Comparison of ENCODE assay signal across 9 mouse cellular contexts in the genomic region with DNA sequence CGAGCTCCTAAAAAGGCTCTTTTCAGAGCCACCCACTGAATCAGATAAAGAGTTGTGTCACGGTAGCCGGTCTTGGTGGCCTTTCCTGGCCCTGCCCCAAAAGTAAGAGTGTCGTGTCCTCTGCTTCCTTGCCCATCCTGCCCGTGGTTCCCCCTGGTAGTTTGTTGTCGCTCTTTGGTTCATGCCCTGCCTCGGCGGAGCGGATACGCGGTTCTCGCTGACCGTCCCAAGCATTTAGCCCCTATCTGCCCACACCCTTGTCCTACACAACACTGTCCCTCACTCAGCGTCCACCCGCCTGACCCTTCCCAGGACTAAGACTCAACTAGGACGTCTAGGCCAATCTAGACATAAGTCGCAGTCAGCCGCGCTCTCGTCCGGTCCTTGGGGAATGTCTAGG. TPM values are rescaled to one million over a fixed set of nuclear protein-coding genes. Genes with fewer than 3 reads are reported as not detected.
A peak's percentile ranks its signal among the peaks of the same experiment; 100 is the strongest.
DNase-seq lines count a peak whose midpoint lies in the region; ATAC-seq and TF ChIP-seq lines count a peak whose summit lies in the region.
"Not testable (repeated sequence)": the region's sequence is repeated elsewhere in the genome, so short reads cannot be mapped to it uniquely, and the experiment has no call there.
"Had no signal": no experiment of that assay in that cellular context is flagged by ENCODE, and none has a peak within 500 bp of the region (broad histone marks: within the 10 kb centered on the region; RNA-seq: fewer than 3 reads in every experiment).

No protein-coding gene starts in this region.

- TF ChIP-seq CTCF in midbrain, postnatal 0 days (IDR thresholded peaks at IDR 0.05); testis, adult 2 months (IDR thresholded peaks at IDR 0.05; ENCODE audit: control insufficient read depth, insufficient read depth, insufficient replicate concordance, low read depth, low read length): not testable (repeated sequence)

- DNase-seq in cerebellum, adult 9-11 months, result peak; percentile 34
- DNase-seq in forebrain, embryonic 11.5 days (ENCODE audit: low spot score); intestine, embryonic 14.5 days (ENCODE audit: low spot score); midbrain, postnatal 0 days (ENCODE audit: low spot score): not testable (repeated sequence)

- H3K4me1 ChIP-seq in forebrain, embryonic 11.5 days (replicated peaks; ENCODE audit: control insufficient read depth, insufficient read depth, low read length); midbrain, postnatal 0 days (ENCODE audit: insufficient read depth, low read length); testis, adult 2 months (ENCODE audit: control insufficient read depth, insufficient read depth, low read length): not testable (repeated sequence)
- H3K4me1 ChIP-seq in heart, embryonic 14.5 days (ENCODE audit: control insufficient read depth in 2 of 2, insufficient read depth in 2 of 2, low read length in 2 of 2), result peaks cover 6 to 36% of the 10 kb centered on the region in 2 experiments
- peaks cover 14% of the 10 kb centered on the region; the same call in 1 of the 2 replicates for H3K4me1 ChIP-seq in intestine, embryonic 14.5 days (replicated peaks; ENCODE audit: control insufficient read depth, insufficient read depth, low read length)
- H3K4me1 ChIP-seq in limb, embryonic 13.5 days, result peaks cover 50% of the 10 kb centered on the region
- peaks cover 22% of the 10 kb centered on the region for H3K4me1 ChIP-seq in lung, embryonic 16.5 days (replicated peaks; ENCODE audit: control insufficient read depth, insufficient read depth, low read length)

- 0 out of 2 replicates have a peak overlapping the region, but pooled peaks have one; percentile 46 for H3K27ac ChIP-seq in forebrain, embryonic 11.5 days (ENCODE audit: low read depth, low read length)
- H3K27ac ChIP-seq in heart, embryonic 14.5 days (replicated peaks in 1 of 2; ENCODE audit: control insufficient read depth in 1 of 2, insufficient read depth in 1 of 2, low read depth in 2 of 2, low read length in 2 of 2), result peak overlapping the region; percentile 65 to 85; a peak in 2 of 4 replicates
- 0 out of 2 replicates have a peak overlapping the region, but pooled peaks have one; percentile 59 for H3K27ac ChIP-seq in intestine, embryonic 14.5 days (ENCODE audit: low read depth)
- peak overlapping the region; percentile 75; the same call in 1 of the 2 replicates for H3K27ac ChIP-seq in limb, embryonic 13.5 days
- H3K27ac ChIP-seq in lung, embryonic 16.5 days (ENCODE audit: low read length), result peak overlapping the region; percentile 68; the same call in 1 of the 2 replicates
- not testable (repeated sequence) for H3K27ac ChIP-seq in midbrain, postnatal 0 days (ENCODE audit: low read depth, low read length)
- peak overlapping the region; percentile 85 for H3K27ac ChIP-seq in testis, adult 2 months (ENCODE audit: control insufficient read depth, insufficient read depth, low read depth, low read length)

- not testable (repeated sequence) for H3K36me3 ChIP-seq in forebrain, embryonic 11.5 days (ENCODE audit: control insufficient read depth, insufficient read depth, low read length); heart, embryonic 14.5 days (ENCODE audit: control insufficient read depth, insufficient read depth, low read length); intestine, embryonic 14.5 days (ENCODE audit: control insufficient read depth, insufficient read depth, low read length); limb, embryonic 13.5 days; lung, embryonic 16.5 days (ENCODE audit: control insufficient read depth, insufficient read depth, low read length); midbrain, postnatal 0 days (ENCODE audit: insufficient read depth, low read length); testis, adult 2 months (ENCODE audit: control insufficient read depth, insufficient read depth, low read length)

- peak overlapping the region; percentile 21; the same call in 1 of the 2 replicates for H3K4me3 ChIP-seq in forebrain, embryonic 11.5 days (ENCODE audit: low read depth, low read length)
- peak overlapping the region; percentile 28 to 49 for H3K4me3 ChIP-seq in heart, embryonic 14.5 days (ENCODE audit: control insufficient read depth in 1 of 2, insufficient read depth in 1 of 2, low read depth in 1 of 2, low read length in 2 of 2)
- H3K4me3 ChIP-seq in intestine, embryonic 14.5 days (ENCODE audit: low read depth, low read length), result peak overlapping the region; percentile 26
- H3K4me3 ChIP-seq in limb, embryonic 13.5 days, result peak overlapping the region; percentile 39
- H3K4me3 ChIP-seq in lung, embryonic 16.5 days (ENCODE audit: low read length), result peak overlapping the region; percentile 37
- H3K4me3 ChIP-seq in midbrain, postnatal 0 days (ENCODE audit: low read depth, low read length), result peak overlapping the region; percentile 23; the same call in 1 of the 2 replicates
- peak overlapping the region; percentile 84 for H3K4me3 ChIP-seq in testis, adult 2 months (ENCODE audit: control insufficient read depth, low read depth, low read length)

- H3K4me2 ChIP-seq in forebrain, embryonic 11.5 days (ENCODE audit: low read depth, low read length, severe bottlenecking), result 0 out of 2 replicates have a peak overlapping the region, but pooled peaks have one; percentile 21
- peak overlapping the region; percentile 35; the same call in 1 of the 2 replicates for H3K4me2 ChIP-seq in heart, embryonic 14.5 days (ENCODE audit: low read length)
- H3K4me2 ChIP-seq in intestine, embryonic 14.5 days (ENCODE audit: low read length); midbrain, postnatal 0 days (ENCODE audit: low read depth, low read length, poor library complexity, severe bottlenecking): not testable (repeated sequence)
- peak overlapping the region; percentile 53 for H3K4me2 ChIP-seq in limb, embryonic 13.5 days (replicated peaks)
- peak overlapping the region; percentile 22; the same call in 1 of the 2 replicates for H3K4me2 ChIP-seq in lung, embryonic 16.5 days (ENCODE audit: low read depth, low read length)

- not testable (repeated sequence) for H3K9me3 ChIP-seq in forebrain, embryonic 11.5 days (ENCODE audit: control insufficient read depth, low read length); heart, embryonic 14.5 days (ENCODE audit: control insufficient read depth, low read length); intestine, embryonic 14.5 days (ENCODE audit: control insufficient read depth, low read length); limb, embryonic 13.5 days; lung, embryonic 16.5 days (ENCODE audit: control insufficient read depth, low read length); midbrain, postnatal 0 days (ENCODE audit: low read length)

- not testable (repeated sequence) for TF ChIP-seq POLR2A in testis, adult 2 months (IDR thresholded peaks at IDR 0.05; ENCODE audit: control insufficient read depth, low read depth, low read length)

- not testable (repeated sequence) for ATAC-seq in forebrain, embryonic 11.5 days (replicated peaks; ENCODE audit: low FRiP score); heart, embryonic 14.5 days (ENCODE audit: insufficient number of reproducible peaks, insufficient read depth, low FRiP score, low read depth); intestine, embryonic 14.5 days (replicated peaks; ENCODE audit: low FRiP score, low TSS enrichment, low read depth); limb, embryonic 13.5 days (ENCODE audit: low FRiP score, low read depth); lung, embryonic 16.5 days (ENCODE audit: low read depth)
- peak; percentile 6; the same call in 1 of the 2 replicates for ATAC-seq in midbrain, postnatal 0 days (ENCODE audit: low FRiP score)

- WGBS in forebrain, embryonic 11.5 days, result 0% methylated on average over 10 of the region's 21 CpGs
- 0% methylated on average over 10 of the region's 21 CpGs for WGBS in heart, embryonic 14.5 days
- 1% methylated on average over 10 of the region's 21 CpGs for WGBS in intestine, embryonic 14.5 days
- 0% methylated on average over 10 of the region's 21 CpGs for WGBS in limb, embryonic 13.5 days
- 0% methylated on average over 9 of the region's 21 CpGs for WGBS in lung, embryonic 16.5 days
- 0% methylated on average over 9 of the region's 21 CpGs for WGBS in midbrain, postnatal 0 days

- peak overlapping the region; percentile 43; the same call in 1 of the 2 replicates for H3K9ac ChIP-seq in forebrain, embryonic 11.5 days (ENCODE audit: low read length)
- H3K9ac ChIP-seq in heart, embryonic 14.5 days (ENCODE audit: low read length), result peak overlapping the region; percentile 67; the same call in 1 of the 2 replicates
- H3K9ac ChIP-seq in intestine, embryonic 14.5 days (ENCODE audit: low read length); midbrain, postnatal 0 days (replicated peaks; ENCODE audit: low read length, poor library complexity, severe bottlenecking): not testable (repeated sequence)
- 0 out of 2 replicates have a peak overlapping the region, but pooled peaks have one; percentile 59 for H3K9ac ChIP-seq in limb, embryonic 13.5 days
- H3K9ac ChIP-seq in lung, embryonic 16.5 days (ENCODE audit: low read length), result peak overlapping the region; percentile 50

- H3K27me3 ChIP-seq in forebrain, embryonic 11.5 days (ENCODE audit: control insufficient read depth, insufficient read depth, low read length); heart, embryonic 14.5 days (ENCODE audit: control insufficient read depth, insufficient read depth, low read length); intestine, embryonic 14.5 days (replicated peaks; ENCODE audit: control insufficient read depth, insufficient read depth, low read length); limb, embryonic 13.5 days; lung, embryonic 16.5 days (ENCODE audit: control insufficient read depth, insufficient read depth, low read depth, low read length); midbrain, postnatal 0 days (ENCODE audit: insufficient read depth, low read length); testis, adult 2 months (ENCODE audit: control insufficient read depth, insufficient read depth, low read length): not testable (repeated sequence)

RNA-seq across cellular contexts. Expression of a gene that starts 0.5 kb away (rescaled TPM):
- polyA plus RNA-seq in forebrain, embryonic 11.5 days (2014; fragmentation: Nextera tagmentation; extraction: Ambion mirVana), result 2.3 TPM in 1 of 2 replicates, not detected in the other
- polyA plus RNA-seq in heart, embryonic 14.5 days (2014; fragmentation: Nextera tagmentation; extraction: Ambion mirVana), result 1.2 TPM in 1 of 2 replicates, not detected in the other
- 0.56 and 2.0 TPM in 2 replicates for polyA plus RNA-seq in intestine, embryonic 14.5 days (2014; fragmentation: Nextera tagmentation; extraction: Ambion mirVana)
- 0.73 TPM in 1 of 2 replicates, not detected in the other for polyA plus RNA-seq in limb, embryonic 13.5 days (2015; fragmentation: Nextera tagmentation; extraction: Ambion mirVana)
- 1.0 and 2.3 TPM in 2 replicates for polyA plus RNA-seq in lung, embryonic 16.5 days (2015; fragmentation: Nextera tagmentation; extraction: Ambion mirVana)
- total RNA-seq in midbrain, postnatal 0 days (2014; rRNA removed), result 2.8 TPM in 1 of 2 replicates, not detected in the other
- 0.11 and 0.32 TPM in 2 replicates for polyA plus RNA-seq in midbrain, postnatal 0 days (2015; fragmentation: Nextera tagmentation; extraction: Ambion mirVana)
- polyA plus RNA-seq in testis, adult 2 months (2012; rRNA removed), result not detected in 2 replicates
- total RNA-seq: left cerebral cortex, adult 18-20 months had no signal

RNA-seq across cellular contexts. Expression of a gene that starts 0.7 kb away (rescaled TPM):
- 18.7 and 28.2 TPM in 2 replicates for polyA plus RNA-seq in forebrain, embryonic 11.5 days (2014; fragmentation: Nextera tagmentation; extraction: Ambion mirVana)
- 22.5 and 26.3 TPM in 2 replicates for polyA plus RNA-seq in heart, embryonic 14.5 days (2014; fragmentation: Nextera tagmentation; extraction: Ambion mirVana)
- 16.3 and 23.3 TPM in 2 replicates for polyA plus RNA-seq in intestine, embryonic 14.5 days (2014; fragmentation: Nextera tagmentation; extraction: Ambion mirVana)
- polyA plus RNA-seq in limb, embryonic 13.5 days (2015; fragmentation: Nextera tagmentation; extraction: Ambion mirVana), result 19.0 and 30.4 TPM in 2 replicates
- 16.9 and 21.5 TPM in 2 replicates for polyA plus RNA-seq in lung, embryonic 16.5 days (2015; fragmentation: Nextera tagmentation; extraction: Ambion mirVana)
- total RNA-seq in midbrain, postnatal 0 days (2014; rRNA removed), result 786 and 1,113 TPM in 2 replicates
- polyA plus RNA-seq in midbrain, postnatal 0 days (2015; fragmentation: Nextera tagmentation; extraction: Ambion mirVana), result 18.8 and 19.5 TPM in 2 replicates
- 1,076 and 1,288 TPM in 2 replicates for polyA plus RNA-seq in testis, adult 2 months (2012; rRNA removed)

RNA-seq across cellular contexts. Expression of a gene that starts 5.9 kb away (rescaled TPM):
- 29.2 and 49.8 TPM in 2 replicates for polyA plus RNA-seq in forebrain, embryonic 11.5 days (2014; fragmentation: Nextera tagmentation; extraction: Ambion mirVana)
- 34.6 and 35.8 TPM in 2 replicates for polyA plus RNA-seq in heart, embryonic 14.5 days (2014; fragmentation: Nextera tagmentation; extraction: Ambion mirVana)
- polyA plus RNA-seq in intestine, embryonic 14.5 days (2014; fragmentation: Nextera tagmentation; extraction: Ambion mirVana), result 33.3 and 45.5 TPM in 2 replicates
- 46.2 and 48.0 TPM in 2 replicates for polyA plus RNA-seq in limb, embryonic 13.5 days (2015; fragmentation: Nextera tagmentation; extraction: Ambion mirVana)
- polyA plus RNA-seq in lung, embryonic 16.5 days (2015; fragmentation: Nextera tagmentation; extraction: Ambion mirVana), result 37.6 and 61.6 TPM in 2 replicates
- total RNA-seq in midbrain, postnatal 0 days (2014; rRNA removed), result 914 and 1,403 TPM in 2 replicates
- 41.9 and 45.6 TPM in 2 replicates for polyA plus RNA-seq in midbrain, postnatal 0 days (2015; fragmentation: Nextera tagmentation; extraction: Ambion mirVana)
- polyA plus RNA-seq in testis, adult 2 months (2012; rRNA removed), result 37.8 and 209 TPM in 2 replicates

RNA-seq across cellular contexts. Expression of a gene that starts 7.1 kb away (rescaled TPM):
- polyA plus RNA-seq in forebrain, embryonic 11.5 days (2014; fragmentation: Nextera tagmentation; extraction: Ambion mirVana), result 12.8 and 14.8 TPM in 2 replicates
- 3.2 and 6.4 TPM in 2 replicates for polyA plus RNA-seq in heart, embryonic 14.5 days (2014; fragmentation: Nextera tagmentation; extraction: Ambion mirVana)
- 8.3 and 8.7 TPM in 2 replicates for polyA plus RNA-seq in intestine, embryonic 14.5 days (2014; fragmentation: Nextera tagmentation; extraction: Ambion mirVana)
- polyA plus RNA-seq in limb, embryonic 13.5 days (2015; fragmentation: Nextera tagmentation; extraction: Ambion mirVana), result 8.8 and 10.5 TPM in 2 replicates
- 3.6 and 4.7 TPM in 2 replicates for polyA plus RNA-seq in lung, embryonic 16.5 days (2015; fragmentation: Nextera tagmentation; extraction: Ambion mirVana)
- 67.5 and 182 TPM in 2 replicates for total RNA-seq in midbrain, postnatal 0 days (2014; rRNA removed)
- 0.56 and 0.68 TPM in 2 replicates for polyA plus RNA-seq in midbrain, postnatal 0 days (2015; fragmentation: Nextera tagmentation; extraction: Ambion mirVana)
- 18.0 and 18.3 TPM in 2 replicates for polyA plus RNA-seq in testis, adult 2 months (2012; rRNA removed)

RNA-seq across cellular contexts. Expression of a gene that starts 17.1 kb away (rescaled TPM):
- 6.8 and 7.5 TPM in 2 replicates for polyA plus RNA-seq in forebrain, embryonic 11.5 days (2014; fragmentation: Nextera tagmentation; extraction: Ambion mirVana)
- 3.4 and 5.0 TPM in 2 replicates for polyA plus RNA-seq in heart, embryonic 14.5 days (2014; fragmentation: Nextera tagmentation; extraction: Ambion mirVana)
- 11.1 and 14.2 TPM in 2 replicates for polyA plus RNA-seq in intestine, embryonic 14.5 days (2014; fragmentation: Nextera tagmentation; extraction: Ambion mirVana)
- 15.5 and 16.9 TPM in 2 replicates for polyA plus RNA-seq in limb, embryonic 13.5 days (2015; fragmentation: Nextera tagmentation; extraction: Ambion mirVana)
- polyA plus RNA-seq in lung, embryonic 16.5 days (2015; fragmentation: Nextera tagmentation; extraction: Ambion mirVana), result 9.8 and 12.3 TPM in 2 replicates
- 109 and 118 TPM in 2 replicates for total RNA-seq in midbrain, postnatal 0 days (2014; rRNA removed)
- polyA plus RNA-seq in midbrain, postnatal 0 days (2015; fragmentation: Nextera tagmentation; extraction: Ambion mirVana), result 5.3 and 6.1 TPM in 2 replicates
- 0.42 and 0.43 TPM in 2 replicates for polyA plus RNA-seq in testis, adult 2 months (2012; rRNA removed)

Comparison
In these comparisons a context has a peak if more than half of its experiments do, and no peak if none do; other contexts are left out.
1. H3K4me3 ChIP-seq: peak in every context shown above with its lines; median percentile 84 in testis, adult 2 months; 39 in limb, embryonic 13.5 days; 38 in heart, embryonic 14.5 days; 37 in lung, embryonic 16.5 days; 26 in intestine, embryonic 14.5 days; 23 in midbrain, postnatal 0 days; 21 in forebrain, embryonic 11.5 days.
2. RNA of a gene that starts 0.7 kb away (polyA plus RNA-seq): 1,076 to 1,288 TPM in testis, adult 2 months; 22.5 to 26.3 TPM in heart, embryonic 14.5 days, 16.9 to 21.5 TPM in lung, embryonic 16.5 days, 19.0 to 30.4 TPM in limb, embryonic 13.5 days, 18.8 to 19.5 TPM in midbrain, postnatal 0 days, 18.7 to 28.2 TPM in forebrain, embryonic 11.5 days and 16.3 to 23.3 TPM in intestine, embryonic 14.5 days; every median in the first group is over 10 times any median in the second.